Mouse (Mus musculus): ENCODE data around the gene Mthfr. TPM values are rescaled to one million over a fixed set of nuclear protein-coding genes. Genes with fewer than 3 reads are reported as not detected.

The Mthfr gene
- total and polyA plus RNA-seq, 3 experiments, result 15.3 to 17.0 (median 16.3) TPM

DNA sequence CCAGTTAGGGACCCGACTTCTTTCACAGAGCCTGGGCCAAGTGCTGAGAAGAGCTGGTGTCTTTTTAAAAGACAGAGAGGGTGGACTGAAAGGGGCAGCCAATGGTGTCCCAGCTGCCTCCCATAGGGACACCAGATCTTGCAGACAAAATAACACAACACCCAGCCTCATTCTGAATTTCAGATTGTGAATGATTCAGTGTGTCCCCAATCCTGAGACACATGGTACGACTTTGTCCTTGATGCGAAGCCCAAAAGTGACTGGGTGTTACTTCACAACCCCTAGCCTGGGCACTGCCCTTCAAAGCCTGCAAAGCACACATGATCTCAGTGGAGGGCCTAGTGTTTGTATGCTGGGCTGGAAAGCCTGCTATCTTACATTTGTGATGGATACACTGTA, 47.0 kb downstream of the Mthfr start:
- peaks cover 15 to 21% of the 10 kb centered on the region in 2 experiments for H3K36me3 ChIP-seq (replicated peaks in 1 of 2; ENCODE audit: control insufficient read depth in 1 of 2, insufficient read depth in 1 of 2, low read length in 1 of 2)
- no peak overlapping the region for H3K4me3 ChIP-seq (replicated peaks in 1 of 3; ENCODE audit: low read depth in 2 of 3, low read length in 2 of 3, poor library complexity in 1 of 3)
- no peaks in the 10 kb centered on the region for H3K79me2 ChIP-seq (replicated peaks; ENCODE audit: control insufficient read depth, extremely low read depth, insufficient read depth, poor library complexity, severe bottlenecking)
- H3K27me3 ChIP-seq (replicated peaks), result no peaks in the 10 kb centered on the region
- dilution Hi-C loops (cut with MboI; ENCODE audit: extremely low pct_ligation_motif_present, extremely low pct_unique_long_range_greater_than_20kb, low sequenced_read_pairs) (no loop called here), in situ Hi-C loops (cut with MboI; ENCODE audit: low pct_ligation_motif_present, low pct_unique_long_range_greater_than_20kb, low sequenced_read_pairs) (no loop called here)
- no peaks in the 10 kb centered on the region for H3K9me3 ChIP-seq (replicated peaks; ENCODE audit: low read length)
- no peak for DNase-seq (ENCODE audit: extremely low read depth)
- H3K4me1 ChIP-seq (ENCODE audit: control insufficient read depth in 1 of 2, insufficient read depth in 2 of 2), result peaks cover 6 to 16% of the 10 kb centered on the region in 2 experiments; a peak in 3 of 4 replicates
- TF ChIP-seq UBTF (IDR thresholded peaks at IDR 0.05; ENCODE audit: low read depth, low read length), result no peak
- TF ChIP-seq ZKSCAN1 (IDR thresholded peaks at IDR 0.05; ENCODE audit: borderline replicate concordance, low read depth, low read length), result no peak
- TF ChIP-seq NRF1 (IDR thresholded peaks at IDR 0.05; ENCODE audit: low read depth, low read length), result no peak
- TF ChIP-seq MAZ (IDR thresholded peaks at IDR 0.05; ENCODE audit: low read depth, low read length), result no peak
- no peak for TF ChIP-seq ZNF384 (IDR thresholded peaks at IDR 0.05; ENCODE audit: low read depth, low read length)
- no peak for TF ChIP-seq MEF2A (IDR thresholded peaks at IDR 0.05; ENCODE audit: borderline replicate concordance, low read depth, low read length)
- no peak for TF ChIP-seq E2F4 (IDR thresholded peaks at IDR 0.05; ENCODE audit: insufficient replicate concordance, low read depth, low read length)
- no peak for TF ChIP-seq ZMIZ1 (IDR thresholded peaks at IDR 0.05; ENCODE audit: low read depth, low read length)
- no peak for TF ChIP-seq RCOR1 (conservative IDR thresholded peaks at IDR 0.05; ENCODE audit: low read depth, low read length)
- TF ChIP-seq POLR2A (IDR thresholded peaks at IDR 0.05; ENCODE audit: low read depth, low read length), result no peak
- no peak for TF ChIP-seq SIN3A (IDR thresholded peaks at IDR 0.05; ENCODE audit: low read length)
- TF ChIP-seq CHD1 (IDR thresholded peaks at IDR 0.05; ENCODE audit: low read depth, low read length), result no peak
- no peak for TF ChIP-seq EP300 (IDR thresholded peaks at IDR 0.05; ENCODE audit: low read length)
- TF ChIP-seq POLR2AphosphoS2 (IDR thresholded peaks at IDR 0.05; ENCODE audit: low read depth, low read length), result no peak
- no peak for TF ChIP-seq ELF1 (IDR thresholded peaks at IDR 0.05; ENCODE audit: low read depth, low read length)
- TF ChIP-seq GABPA (IDR thresholded peaks at IDR 0.05; ENCODE audit: insufficient replicate concordance, low read depth, low read length), result no peak
- no peak overlapping the region for H3K27ac ChIP-seq (ENCODE audit: insufficient read depth, low read depth)
- H3K9ac ChIP-seq (ENCODE audit: insufficient read depth, low read depth), result no peak overlapping the region
- no peak overlapping the region for H3K4me2 ChIP-seq (ENCODE audit: insufficient read depth, low read depth, poor library complexity, severe bottlenecking)

DNA sequence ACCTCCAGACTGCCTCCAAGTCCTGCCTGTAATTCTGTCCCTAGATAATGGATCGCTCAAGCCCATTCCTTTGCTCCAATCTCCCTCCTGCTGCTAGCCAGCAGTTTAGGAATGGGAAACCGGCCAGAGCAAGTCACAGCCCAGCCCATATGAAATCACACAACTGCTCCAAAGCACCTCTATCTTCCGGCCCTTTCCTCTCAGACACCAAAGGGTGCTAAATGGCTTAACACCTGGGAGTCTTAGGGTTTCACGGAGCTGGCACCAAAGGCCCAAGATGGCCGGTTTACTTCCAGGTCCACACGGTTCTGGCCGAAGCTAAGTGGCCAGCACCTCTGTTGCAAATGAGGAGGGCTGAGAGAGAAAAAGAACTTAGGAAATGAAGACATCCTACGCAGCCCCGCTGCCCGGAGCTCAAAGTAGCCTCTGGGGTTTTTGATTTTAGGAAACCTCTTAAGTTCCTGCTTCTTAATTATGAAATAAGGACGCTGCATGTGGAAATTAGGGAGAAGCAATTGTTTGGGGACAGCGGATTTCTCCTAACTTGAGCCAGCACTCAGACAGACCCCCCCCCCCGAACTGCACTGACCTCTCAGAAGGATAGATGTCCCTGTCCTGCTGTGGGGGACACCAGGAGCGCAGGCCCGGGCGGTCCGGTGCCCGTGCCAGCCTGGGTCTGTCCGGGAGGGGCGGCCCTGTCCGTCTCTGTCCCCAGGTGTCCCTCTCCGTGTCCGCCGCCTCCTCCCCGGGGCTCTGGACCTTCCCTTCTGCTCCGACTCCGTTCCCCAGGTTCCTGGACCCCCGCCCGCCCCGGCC, 48.4 kb downstream of the Mthfr start:
- DNase-seq (ENCODE audit: extremely low read depth), result no peak
- no peak overlapping the region for H3K27ac ChIP-seq (ENCODE audit: insufficient read depth, low read depth)

More for the DNA sequence above, 48.4 kb downstream of the Mthfr start:
- in situ Hi-C loops (cut with MboI; ENCODE audit: low pct_ligation_motif_present, low pct_unique_long_range_greater_than_20kb, low sequenced_read_pairs), result no loop called here
- Histone ChIP-seq H3K36me3 (replicated peaks in 1 of 2; ENCODE audit: control insufficient read depth in 1 of 2, insufficient read depth in 1 of 2, low read length in 1 of 2) (peaks cover 7 to 8% of the 10 kb centered on the region in 2 experiments), H3K9me3 (replicated peaks; ENCODE audit: low read length) (no peaks in the 10 kb centered on the region), H3K4me2 (ENCODE audit: insufficient read depth, low read depth, poor library complexity, severe bottlenecking) (peak overlapping the region; percentile 72), H3K4me1 (ENCODE audit: control insufficient read depth in 1 of 2, insufficient read depth in 2 of 2) (peaks cover 6 to 16% of the 10 kb centered on the region in 2 experiments; a peak in 3 of 4 replicates), H3K4me3 (replicated peaks in 1 of 3; ENCODE audit: low read depth in 2 of 3, low read length in 2 of 3, poor library complexity in 1 of 3) (peak overlapping the region; percentile 62 to 79 (median 74)), H3K27me3 (replicated peaks) (no peaks in the 10 kb centered on the region), H3K79me2 (replicated peaks; ENCODE audit: control insufficient read depth, extremely low read depth, insufficient read depth, poor library complexity, severe bottlenecking) (no peaks in the 10 kb centered on the region), H3K9ac (ENCODE audit: insufficient read depth, low read depth) (peak overlapping the region; percentile 64)
- dilution Hi-C loops (cut with MboI; ENCODE audit: extremely low pct_ligation_motif_present, extremely low pct_unique_long_range_greater_than_20kb, low sequenced_read_pairs), result no loop called here
- TF ChIP-seq UBTF (IDR thresholded peaks at IDR 0.05; ENCODE audit: low read depth, low read length), result no peak

All from CH12.LX (cell line).